Mouse (Mus musculus) left cerebral cortex, postnatal 25 days (tissue): ENCODE results near the gene Rsad1. TPM values are rescaled to one million over a fixed set of nuclear protein-coding genes. Genes with fewer than 3 reads are reported as not detected.

ENCODE experiments used
- DNase-seq, 2 experiments: peaks; one replicate each; pipeline ENCODE4 v3.0.0; 2022; ENCODE audit warnings: low spot score in 2 of 2, mixed read lengths in 1 of 2
- intact Hi-C: fragments of 180-260 bp; cut with DNase I; formaldehyde crosslinking; loops from one replicate; pipeline ENCODE4 v1.15.1; 2025
- total RNA-seq, 2 experiments: library from RNA; stranded (reverse); gene quantifications; 2 replicates each; pipeline ENCODE4 v1.2.3; 2021

Gene Rsad1
- total RNA-seq, 2 experiments from 2014 or later: 12.9 to 14.1 TPM

DNA sequence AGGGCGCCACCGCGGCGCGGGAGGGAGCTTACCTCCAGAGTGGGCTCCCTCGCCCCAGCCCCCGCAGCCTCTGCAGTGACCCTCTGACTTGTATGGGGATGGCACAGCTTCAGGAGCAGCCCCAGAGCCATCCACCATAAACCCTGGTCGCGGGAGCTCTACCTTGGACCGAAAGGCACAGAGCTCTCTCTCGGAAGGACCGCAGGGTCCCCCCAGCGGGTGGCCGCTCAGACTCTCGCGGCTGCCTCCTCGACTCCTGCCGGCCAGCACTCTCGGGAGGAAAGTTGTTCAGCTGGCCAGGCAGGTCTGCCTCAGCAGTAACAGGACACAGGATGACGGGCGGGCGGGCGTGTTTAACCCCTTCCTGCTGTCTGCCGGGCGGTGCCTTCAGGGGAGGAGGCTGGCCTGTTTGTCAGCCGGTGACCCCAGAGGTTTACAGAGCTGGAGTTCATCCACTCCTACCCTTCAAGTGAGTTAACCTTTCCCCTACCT, 49.3 kb downstream of the Rsad1 start, which contains the start of gene Epn3:
Gene Epn3 (minus strand): TSS at position 314 of the 492 bp plus-strand sequence.
- intact Hi-C loops: no loop called here
- no peak for DNase-seq

DNA sequence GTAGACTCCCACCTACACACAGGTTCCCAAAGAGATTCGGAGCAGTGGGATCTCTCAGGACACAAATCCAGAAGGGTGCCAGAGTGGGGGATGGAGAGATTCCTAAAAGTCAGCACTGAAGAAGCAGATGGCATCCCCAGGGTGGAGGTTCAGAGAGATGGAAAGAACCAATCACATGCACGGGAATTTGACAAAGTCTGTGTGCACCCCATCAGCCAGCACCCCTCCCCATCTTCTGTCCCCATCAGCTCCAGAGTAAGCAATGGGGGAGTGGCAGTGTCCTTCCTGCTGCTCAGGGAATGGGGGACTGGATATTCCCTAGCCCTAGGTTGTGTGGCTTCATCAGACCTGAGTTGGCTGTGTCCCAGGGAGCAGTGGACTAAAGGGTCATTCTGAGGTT, 50.0 kb downstream of the Rsad1 start:
- intact Hi-C loops: no loop called here
- DNase-seq: peak in 1 of 2 experiments; percentile 41

DNA sequence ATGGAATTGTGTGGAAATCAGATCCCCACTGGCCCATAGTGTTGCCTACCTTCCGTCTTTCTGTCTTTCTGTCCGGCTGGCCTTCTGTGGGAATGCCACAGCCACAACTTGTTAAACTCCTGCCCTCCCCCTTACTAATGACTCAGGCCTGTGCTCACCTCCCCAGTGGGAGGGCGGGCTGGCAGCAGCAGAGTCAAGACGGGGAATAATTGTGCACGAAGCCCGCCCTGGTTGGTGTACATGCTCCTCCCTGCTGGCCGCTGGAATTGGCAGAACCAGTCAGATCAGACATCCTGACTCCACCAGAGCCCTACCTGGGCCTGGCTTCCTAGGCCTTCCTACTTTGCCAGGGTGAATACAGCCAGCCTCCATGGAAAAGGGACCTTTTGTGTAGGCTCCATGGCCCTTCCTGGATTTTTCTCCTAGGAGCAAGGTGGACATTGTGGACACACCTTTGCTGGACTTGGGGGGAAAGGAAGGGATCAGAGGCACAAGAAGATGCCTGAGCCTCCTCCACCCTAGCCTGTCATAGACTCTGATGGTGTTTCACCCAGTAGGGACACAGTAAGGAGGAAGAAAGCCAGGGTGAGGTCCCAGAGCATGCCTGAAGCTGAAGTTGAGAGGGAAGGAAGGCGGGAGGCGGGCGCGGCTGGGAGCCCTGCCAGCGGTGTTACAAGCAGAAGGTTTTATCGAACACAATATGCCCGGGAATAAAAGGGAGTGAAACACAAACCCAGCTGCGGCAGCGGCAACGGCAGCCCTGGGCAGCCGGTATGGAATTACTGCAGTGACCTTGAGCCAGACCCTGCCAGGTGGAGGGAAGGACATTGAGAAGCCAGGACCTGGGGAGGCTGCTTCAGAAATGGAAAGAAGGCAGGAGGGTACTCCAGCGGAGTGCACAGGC, 50.7 kb downstream of the Rsad1 start:
- intact Hi-C loops: no loop called here
- DNase-seq: peak; percentile 51 to 69

GRCm38 (mm10) chr11:94495415-94495814, 53.6 kb downstream of the Rsad1 start:
- intact Hi-C loops: no loop called here
- no peak for DNase-seq

GRCm38 (mm10) chr11:94491749-94492099, 57.3 kb downstream of the Rsad1 start:
- DNase-seq: no peak
- intact Hi-C loops: loop anchor here (2.0 kb wide), 1 partner anchor 57 kb away; the partner anchor contains the start of gene Rsad1

DNA sequence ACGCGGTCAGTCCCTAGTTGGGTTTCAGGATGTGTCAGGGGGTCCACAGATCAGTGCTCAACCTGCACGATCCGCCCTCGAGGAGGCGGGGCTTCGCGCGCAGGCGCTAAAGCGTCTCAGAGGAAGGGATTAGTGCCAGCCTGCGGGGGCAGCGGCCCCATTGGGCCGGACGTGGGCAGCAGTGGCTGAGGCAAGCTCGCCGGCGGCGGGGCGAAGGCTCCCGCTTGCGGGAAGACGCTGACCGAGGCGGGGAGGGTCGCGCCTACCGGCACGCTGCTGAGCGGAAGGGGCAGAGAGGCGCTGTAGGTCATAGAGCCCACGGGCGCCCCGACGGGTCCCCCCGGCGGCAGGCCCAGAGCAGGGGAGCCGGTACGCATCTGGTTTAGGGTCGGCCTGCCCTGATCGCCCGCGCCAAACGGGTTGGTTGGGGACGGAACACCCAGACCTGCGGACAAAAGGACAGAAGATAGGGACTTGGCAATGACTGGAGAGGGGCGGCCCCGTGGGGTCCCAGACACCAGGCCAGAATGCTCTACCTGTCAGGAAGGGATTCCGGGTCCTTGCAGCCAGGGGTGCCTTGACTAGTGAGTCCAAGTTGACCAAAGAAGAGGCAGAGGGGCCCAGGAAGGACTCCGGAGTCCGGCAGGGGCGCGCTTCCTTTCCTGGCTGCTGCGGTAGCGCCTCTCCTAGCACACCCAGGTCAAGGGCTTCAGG, 57.9 kb downstream of the Rsad1 start:
- intact Hi-C loops: loop anchor here (2.0 kb wide), 1 partner anchor 58 kb away; the partner anchor contains the start of gene Rsad1
- peak; percentile 42 to 71 for DNase-seq

Other genes starting within 250 kb of the Rsad1 start
- gene Luc7l3, start 227.3 kb downstream of the Rsad1 start, total RNA-seq: 100 to 1,000 TPM; 108 to 120 TPM
- gene Ankrd40, start 221.3 kb downstream of the Rsad1 start, total RNA-seq: 100 to 1,000 TPM; 138 to 144 TPM
- gene Abcc3, start 156.3 kb downstream of the Rsad1 start, total RNA-seq: 1 to 10 TPM; 2.0 to 2.9 TPM
- 10 to 100 TPM; 83.4 to 92.5 TPM for gene Cacna1g, start 75.1 kb downstream of the Rsad1 start, total RNA-seq
- under 1 TPM; 0.27 to 0.69 TPM for gene Spata20, start 63.1 kb downstream of the Rsad1 start, total RNA-seq
- gene Epn3, start 49.3 kb downstream of the Rsad1 start, total RNA-seq: under 1 TPM; 0.73 to 0.92 TPM
- 1 to 10 TPM; 2.9 to 5.3 TPM for gene Mycbpap, start 27.5 kb downstream of the Rsad1 start, total RNA-seq
- under 1 TPM in 1 of 2 experiments, not detected in 1; 0.21 TPM for gene Chad, start 15.8 kb upstream of the Rsad1 start, total RNA-seq
- gene Acsf2, start 52.6 kb upstream of the Rsad1 start, total RNA-seq: 10 to 100 TPM; 13.6 to 16.6 TPM
- gene Lrrc59, start 80.5 kb upstream of the Rsad1 start, total RNA-seq: 10 to 100 TPM; 84.2 to 90.4 TPM
- gene Mrpl27, start 104.5 kb upstream of the Rsad1 start, total RNA-seq: 10 to 100 TPM; 72.1 to 74.6 TPM
- gene Eme1, start 104.7 kb upstream of the Rsad1 start, total RNA-seq: under 1 TPM in 1 of 2 experiments, not detected in 1; 0.32 TPM
- gene Xylt2, start 128.3 kb upstream of the Rsad1 start, total RNA-seq: 10 to 100 TPM; 21.8 to 23.7 TPM
- not detected for gene Gm11541, start 155.2 kb upstream of the Rsad1 start, total RNA-seq
- under 1 TPM in 1 of 2 experiments, not detected in 1; 0.46 TPM for gene Cdc34b, start 192.5 kb upstream of the Rsad1 start, total RNA-seq
- not detected for gene Tmem92, start 233.4 kb upstream of the Rsad1 start, total RNA-seq